Mouse (Mus musculus) neural tube, embryonic 12.5 days (tissue): ENCODE measurements around the gene Fam118a. TPM values are rescaled to one million over a fixed set of nuclear protein-coding genes. Genes with fewer than 3 reads are reported as not detected.
"Not testable (repeated sequence)": the region's sequence is repeated elsewhere in the genome, so short reads cannot be mapped to it uniquely, and the experiment has no call there.

ENCODE experiments used
- ATAC-seq: fragments of 200-750 bp; cut with Nextera tagmentation; 2 replicates; pipeline ENCODE4 v1.8.0; 2017; ENCODE audit warnings: low read depth, mild to moderate bottlenecking, moderate TSS enrichment, moderate library complexity; ENCODE audit not compliant: low FRiP score
- H3K27ac ChIP-seq: fragments of 300-500 bp; sonication (generic); 2 replicates; pipeline ENCODE4 v1.5.1; 2016
- H3K27me3 ChIP-seq: fragments of 300-500 bp; sonication (generic); replicated peaks from 2 replicates; pipeline ENCODE4 v1.6.1; 2016; ENCODE audit warnings: mild to moderate bottlenecking
- H3K36me3 ChIP-seq: fragments of 300-500 bp; sonication (generic); 2 replicates; pipeline ENCODE4 v1.6.1; 2016; ENCODE audit warnings: mild to moderate bottlenecking
- H3K4me1 ChIP-seq: fragments of 300-500 bp; sonication (generic); 2 replicates; pipeline ENCODE4 v1.6.1; 2016
- H3K4me2 ChIP-seq: fragments of 300-500 bp; sonication (generic); replicated peaks from 2 replicates; pipeline ENCODE4 v1.6.1; 2016; ENCODE audit warnings: mild to moderate bottlenecking
- H3K4me3 ChIP-seq: fragments of 300-500 bp; sonication (generic); 2 replicates; pipeline ENCODE4 v1.5.1; 2016
- H3K9ac ChIP-seq: fragments of 300-500 bp; sonication (generic); 2 replicates; pipeline ENCODE4 v1.6.1; 2016; ENCODE audit warnings: mild to moderate bottlenecking
- H3K9me3 ChIP-seq: fragments of 300-500 bp; sonication (generic); 2 replicates; pipeline ENCODE4 v1.6.1; 2016; ENCODE audit warnings: mild to moderate bottlenecking
- WGBS: fragments of 180-500 bp; shearing (Covaris S2); methylation state at CpG from one replicate; pipeline ENCODE4 v1.1.7; 2016; 5-methylcytosine and 5-hydroxymethylcytosine counted together
- polyA plus RNA-seq: library from polyadenylated mRNA; unstranded; fragments of >200 nt; fragmentation: Nextera tagmentation; extraction: Ambion mirVana; gene quantifications from 2 replicates; pipeline ENCODE4 v1.2.1, GENCODE M21; 2016

The Fam118a gene
- polyA plus RNA-seq, 1 experiment from 2014 or later, result 23.9 TPM

DNA sequence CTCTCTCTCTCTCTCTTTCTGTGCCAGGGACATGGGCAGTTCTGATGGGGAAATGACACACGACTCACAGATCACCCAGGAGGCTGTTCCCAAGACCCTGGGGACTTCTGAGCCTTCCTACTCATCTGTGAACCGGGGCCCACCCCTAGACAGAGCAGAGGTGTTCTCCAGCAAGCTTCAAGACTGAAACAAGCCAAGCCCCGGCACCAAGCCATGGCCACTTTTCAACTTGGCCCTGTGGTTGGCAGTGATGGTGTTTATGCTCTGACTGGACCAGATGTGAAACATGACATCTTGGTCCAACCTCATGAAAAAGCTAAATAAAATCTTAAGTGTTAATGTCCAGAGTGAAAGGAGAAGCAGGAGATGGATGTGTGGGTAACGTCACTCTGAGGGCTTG, 6.5 kb upstream of the Fam118a start:
- H3K4me3 ChIP-seq, result no peak overlapping the region
- H3K27ac ChIP-seq, result no peak overlapping the region
- ATAC-seq, result no peak
- no peaks in the 10 kb centered on the region for H3K9me3 ChIP-seq
- H3K9ac ChIP-seq, result no peak overlapping the region
- H3K4me1 ChIP-seq, result no peaks in the 10 kb centered on the region
- H3K27me3 ChIP-seq, result peaks cover 3% of the 10 kb centered on the region
- H3K4me2 ChIP-seq, result no peak overlapping the region
- H3K36me3 ChIP-seq, result no peaks in the 10 kb centered on the region
- WGBS, result 77% methylated on average over 4 of the region's 4 CpGs

DNA sequence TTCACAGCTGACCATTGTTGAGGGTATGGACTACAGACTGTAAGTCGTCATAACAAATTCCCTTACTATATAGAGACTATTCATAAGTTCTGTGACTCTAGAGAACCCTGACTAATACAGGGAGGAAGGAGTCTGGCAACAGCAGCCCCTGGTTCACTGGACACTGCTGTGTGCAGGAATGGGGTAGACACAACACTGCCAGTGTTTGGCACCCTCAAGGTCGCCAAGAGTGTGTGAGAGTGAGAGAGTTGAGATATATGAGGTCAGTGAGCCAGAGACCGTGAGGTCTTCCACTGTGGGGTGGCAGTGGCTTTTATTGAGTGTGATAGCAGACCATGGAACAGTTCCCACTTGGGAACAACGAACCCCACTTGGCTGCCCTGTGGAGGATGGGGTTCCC, 2.6 kb upstream of the Fam118a start:
- ATAC-seq, result no peak
- Histone ChIP-seq H3K9me3 (no peaks in the 10 kb centered on the region), H3K9ac (no peak overlapping the region), H3K4me3 (no peak overlapping the region), H3K36me3 (no peaks in the 10 kb centered on the region), H3K4me2 (no peak overlapping the region), H3K27ac (no peak overlapping the region), H3K27me3 (no peaks in the 10 kb centered on the region), H3K4me1 (no peaks in the 10 kb centered on the region)
- 83% methylated on average over 4 of the region's 4 CpGs for WGBS

DNA sequence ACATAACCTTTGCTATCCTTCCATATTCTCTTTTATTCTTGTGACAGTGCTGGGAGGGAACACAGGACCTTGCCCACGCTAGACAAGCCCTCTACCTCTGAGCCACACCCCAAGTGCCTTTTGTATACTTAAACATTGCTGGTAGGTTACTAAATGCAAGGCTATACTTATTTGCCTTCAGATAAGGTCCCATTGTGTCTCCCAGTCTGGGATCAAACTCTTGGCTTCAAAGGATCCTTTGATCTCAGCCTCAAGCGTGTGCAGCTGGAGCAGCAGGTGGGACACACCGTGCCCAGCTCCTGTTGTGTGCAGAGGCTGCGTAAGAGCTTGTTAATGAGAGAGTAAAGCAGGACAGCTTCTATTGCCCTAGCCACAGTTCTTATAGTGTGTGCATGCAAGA, 1.0 kb upstream of the Fam118a start:
- 35% methylated on average over 4 of the region's 4 CpGs for WGBS
- peaks cover 5% of the 10 kb centered on the region; the same call in 1 of the 2 replicates for H3K9me3 ChIP-seq
- no peaks in the 10 kb centered on the region for H3K4me1 ChIP-seq
- ATAC-seq, result no peak
- no peak overlapping the region for H3K4me3 ChIP-seq
- H3K27ac ChIP-seq, result no peak overlapping the region
- no peak overlapping the region for H3K9ac ChIP-seq
- no peaks in the 10 kb centered on the region for H3K36me3 ChIP-seq
- H3K4me2 ChIP-seq, result no peak overlapping the region
- H3K27me3 ChIP-seq, result no peaks in the 10 kb centered on the region

DNA sequence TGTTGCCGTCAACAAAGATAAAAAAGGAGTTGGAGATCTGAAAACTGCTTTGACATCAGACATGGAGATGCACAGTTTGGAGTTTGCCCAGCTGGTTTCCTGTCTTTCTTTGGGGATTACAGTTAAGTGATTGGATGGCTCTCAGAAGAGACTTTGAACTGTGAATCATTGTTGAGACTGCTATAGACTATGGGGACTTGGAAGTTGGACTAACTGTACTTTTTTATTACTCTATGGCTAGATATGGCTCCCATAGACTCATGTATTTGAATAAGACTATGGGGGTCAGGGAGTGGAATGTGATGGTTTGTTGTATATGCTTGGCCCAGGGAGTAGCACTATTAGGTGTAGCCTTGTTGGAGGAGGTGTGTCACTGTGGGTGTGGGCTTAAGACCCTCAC, 1.9 kb downstream of the Fam118a start:
- not testable (repeated sequence) for H3K4me3 ChIP-seq, H3K27ac ChIP-seq, H3K4me2 ChIP-seq, H3K4me1 ChIP-seq, H3K9ac ChIP-seq, H3K36me3 ChIP-seq, H3K9me3 ChIP-seq, H3K27me3 ChIP-seq, ATAC-seq
- whole genome bisulfite sequencing, result 93% methylated on average over 1 of the region's 1 CpGs

DNA sequence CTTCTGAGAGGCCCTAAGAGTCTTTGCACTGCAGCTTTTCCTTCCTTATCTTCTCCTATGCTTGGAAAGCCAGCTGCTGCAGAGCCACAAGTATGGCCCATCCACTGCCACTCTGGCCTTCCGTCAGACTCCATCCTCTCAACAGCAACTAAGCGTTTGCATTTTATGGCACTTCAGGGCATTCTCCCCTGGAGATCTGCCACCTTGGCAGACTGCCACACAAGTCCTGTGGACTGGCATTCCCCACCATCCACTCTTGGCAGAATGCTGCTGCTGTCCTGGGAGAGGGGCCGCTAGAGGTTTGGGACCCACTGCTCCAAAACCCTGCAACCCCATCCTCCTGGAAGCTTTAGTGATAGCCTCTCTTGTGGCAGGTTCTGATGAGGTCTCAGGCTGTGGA, 3.1 kb downstream of the Fam118a start:
- H3K27me3 ChIP-seq, result no peaks in the 10 kb centered on the region
- 84% methylated on average over 3 of the region's 3 CpGs for WGBS
- ATAC-seq, result no peak
- no peak overlapping the region for H3K4me3 ChIP-seq
- no peak overlapping the region for H3K4me2 ChIP-seq
- peaks cover 5% of the 10 kb centered on the region; the same call in 1 of the 2 replicates for H3K9me3 ChIP-seq
- no peak overlapping the region for H3K27ac ChIP-seq
- H3K9ac ChIP-seq, result no peak overlapping the region
- H3K36me3 ChIP-seq, result no peaks in the 10 kb centered on the region
- H3K4me1 ChIP-seq, result peaks cover 5% of the 10 kb centered on the region; the same call in 1 of the 2 replicates

DNA sequence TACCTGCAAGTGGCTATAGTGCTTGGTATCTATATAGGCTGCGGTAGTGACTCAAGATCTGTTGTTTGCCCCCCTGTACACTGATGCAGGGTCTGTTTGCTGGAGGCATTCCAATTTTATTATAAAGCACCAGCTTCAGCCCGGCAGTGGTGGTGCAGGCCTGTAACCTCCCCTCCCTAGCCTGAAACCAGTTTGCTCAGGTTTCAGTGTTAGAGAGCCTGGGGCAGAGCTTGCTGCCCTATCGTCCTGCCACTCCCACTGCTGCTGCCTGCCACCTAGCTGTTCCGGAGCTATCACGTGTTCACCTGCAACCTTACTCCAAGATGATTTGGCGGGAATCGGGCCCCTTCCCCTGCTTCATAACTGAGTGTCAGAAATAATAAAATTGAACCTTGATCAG, 5.2 kb downstream of the Fam118a start:
- not testable (repeated sequence) for H3K27ac ChIP-seq, H3K4me3 ChIP-seq, ATAC-seq, H3K9ac ChIP-seq, H3K27me3 ChIP-seq, H3K4me2 ChIP-seq, H3K36me3 ChIP-seq, H3K9me3 ChIP-seq
- 50% methylated on average over 7 of the region's 7 CpGs for WGBS
- peaks cover 18% of the 10 kb centered on the region for H3K4me1 ChIP-seq

DNA sequence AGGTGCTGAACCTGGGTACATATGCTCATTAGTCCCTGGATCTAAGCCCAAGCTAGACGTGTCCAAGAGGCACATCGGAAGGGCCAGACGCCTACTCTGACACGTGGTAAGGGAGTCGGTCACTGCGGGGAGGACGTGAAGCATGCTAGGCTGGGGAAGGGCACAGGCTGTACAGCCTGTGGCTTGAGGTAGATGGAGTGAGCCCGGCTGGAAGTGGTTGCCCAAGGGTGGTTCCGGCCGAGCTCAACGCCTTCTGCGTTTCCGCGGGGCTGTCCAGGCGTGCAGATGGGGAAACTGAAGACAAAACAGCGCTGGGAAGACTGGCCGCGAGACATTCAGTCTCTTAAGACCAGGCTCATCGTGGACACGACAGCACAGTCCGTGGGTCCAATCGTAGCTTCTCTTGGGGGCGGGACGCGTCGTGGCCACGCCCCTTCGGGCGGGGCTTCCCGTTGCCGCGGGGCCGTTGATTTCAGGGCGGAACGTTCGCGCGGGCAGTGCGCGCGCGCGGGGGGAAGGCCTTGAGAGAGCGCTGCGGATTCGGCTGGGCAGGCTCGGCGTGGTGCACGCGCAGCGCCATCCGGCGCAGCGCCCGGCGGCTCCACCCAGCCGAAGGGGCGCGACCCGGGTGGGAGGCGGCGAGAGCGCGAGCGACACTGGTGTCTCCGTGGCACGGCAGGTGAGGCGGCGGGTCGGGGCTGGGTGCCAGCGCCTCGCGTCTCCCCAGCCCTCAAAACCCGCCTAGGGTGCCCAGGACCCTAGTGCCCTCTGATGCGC, 8.0 kb downstream of the Fam118a start:
- H3K4me2 ChIP-seq, result peak overlapping the region; percentile 89

DNA sequence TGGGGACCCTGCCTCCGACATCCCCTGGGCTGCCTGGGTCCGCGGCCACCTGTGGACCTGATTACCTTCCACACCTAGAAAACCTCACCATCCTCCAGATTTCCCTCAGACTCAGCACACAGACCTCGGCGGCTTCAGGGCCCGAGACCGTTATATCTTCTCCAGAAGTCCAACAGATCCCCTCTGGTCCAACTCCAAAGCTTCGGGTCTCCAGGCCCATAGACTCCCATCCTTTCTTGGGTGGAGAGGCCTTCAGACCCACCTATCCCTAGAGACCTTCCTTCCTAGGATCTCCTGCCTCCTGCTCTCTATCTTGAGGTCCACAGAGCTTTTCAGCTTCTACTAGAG, 8.6 kb downstream of the Fam118a start:
- Histone ChIP-seq H3K4me2 (peak overlapping the region; percentile 89), H3K27me3 (no peaks in the 10 kb centered on the region), H3K4me3 (peak overlapping the region; percentile 76), H3K36me3 (no peaks in the 10 kb centered on the region), H3K9ac (peak overlapping the region; percentile 72), H3K9me3 (peaks cover 3% of the 10 kb centered on the region; the same call in 1 of the 2 replicates), H3K27ac (no peak overlapping the region), H3K4me1 (peaks cover 20% of the 10 kb centered on the region)
- WGBS, result 3% methylated on average over 8 of the region's 8 CpGs
- ATAC-seq, result no peak; the same call in 1 of the 2 replicates

More for the DNA sequence above, 8.0 kb downstream of the Fam118a start:
- under 1% methylated on average over 75 of the region's 75 CpGs for WGBS
- H3K27ac ChIP-seq, result no peak overlapping the region
- peaks cover 18% of the 10 kb centered on the region for H3K4me1 ChIP-seq
- H3K9me3 ChIP-seq, result peaks cover 5% of the 10 kb centered on the region; the same call in 1 of the 2 replicates
- peak overlapping the region; percentile 76 for H3K4me3 ChIP-seq
- peak; percentile 95 for ATAC-seq
- no peaks in the 10 kb centered on the region for H3K36me3 ChIP-seq
- H3K27me3 ChIP-seq, result no peaks in the 10 kb centered on the region
- H3K9ac ChIP-seq, result peak overlapping the region; percentile 72

DNA sequence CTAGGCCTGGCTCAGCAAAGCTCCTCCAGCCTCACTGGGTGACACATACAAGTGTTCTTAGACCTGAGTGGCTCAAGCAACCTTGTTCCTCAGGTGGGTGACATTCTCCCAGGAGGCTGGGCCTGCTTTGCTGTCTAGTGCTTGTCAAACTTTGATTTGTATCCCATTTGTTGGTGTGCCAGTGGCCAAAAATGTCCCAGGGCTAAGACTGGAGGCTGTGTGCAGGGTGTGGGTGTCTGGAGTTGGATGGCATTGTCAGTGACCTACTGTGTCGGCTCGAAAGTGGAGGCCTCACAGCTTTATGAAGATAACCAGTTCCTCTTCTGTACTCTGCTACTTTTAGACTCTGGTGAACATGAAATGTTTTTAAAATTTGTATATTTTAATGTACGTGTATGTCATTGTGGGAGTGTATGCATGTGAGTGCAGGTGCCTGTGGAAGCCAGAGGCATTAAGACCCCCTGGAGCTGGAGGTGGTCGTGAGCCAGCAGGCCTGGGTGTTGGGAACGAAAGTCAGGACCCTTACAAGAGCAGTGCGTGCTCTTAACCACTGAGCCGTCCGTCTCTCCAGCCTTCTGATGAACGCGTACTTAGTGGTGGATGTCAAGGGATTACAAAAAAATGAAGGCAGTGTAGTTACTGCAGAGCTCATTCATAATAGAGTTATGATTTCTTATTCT, 12.9 kb downstream of the Fam118a start:
- H3K9ac ChIP-seq, result no peak overlapping the region
- no peak overlapping the region for H3K4me2 ChIP-seq
- no peak overlapping the region for H3K27ac ChIP-seq
- peaks cover 5% of the 10 kb centered on the region for H3K36me3 ChIP-seq
- 85% methylated on average over 10 of the region's 10 CpGs for WGBS
- no peak overlapping the region for H3K4me3 ChIP-seq
- H3K27me3 ChIP-seq, result no peaks in the 10 kb centered on the region
- ATAC-seq, result no peak
- no peaks in the 10 kb centered on the region for H3K9me3 ChIP-seq
- H3K4me1 ChIP-seq, result peaks cover 27% of the 10 kb centered on the region

DNA sequence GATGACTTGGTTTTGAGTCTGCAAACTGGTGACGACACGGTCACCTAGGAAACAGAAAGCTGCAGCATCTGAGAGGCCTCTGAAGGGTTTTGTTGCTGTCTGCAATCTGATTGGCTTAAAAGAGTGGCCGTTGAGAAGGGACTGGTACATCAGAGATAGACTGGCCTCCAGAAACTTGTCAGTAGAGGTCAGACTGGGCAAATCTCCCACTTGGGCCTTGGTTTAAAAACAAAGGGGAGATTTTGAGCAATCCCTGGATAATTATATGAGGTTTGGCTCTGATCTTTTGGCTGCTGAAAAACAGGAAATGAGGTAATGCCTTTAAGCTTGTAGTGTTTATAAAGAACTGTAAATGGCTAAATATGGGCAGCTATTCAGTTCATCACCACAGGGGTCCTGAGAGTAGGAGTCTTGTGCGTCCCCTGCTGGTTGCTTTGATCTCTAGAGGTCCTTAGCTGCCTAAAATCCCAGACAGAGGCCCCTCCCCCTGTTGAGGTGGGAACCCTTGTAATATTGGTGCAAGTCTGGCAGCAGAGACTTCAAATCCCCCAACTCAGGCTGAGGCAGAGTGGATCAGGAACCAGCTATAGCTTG, 13.7 kb downstream of the Fam118a start:
- Histone ChIP-seq H3K27me3 (no peaks in the 10 kb centered on the region), H3K4me2 (0 out of 2 replicates have a peak overlapping the region, but pooled peaks have one; percentile 18), H3K9me3 (no peaks in the 10 kb centered on the region), H3K36me3 (peaks cover 12% of the 10 kb centered on the region), H3K9ac (no peak overlapping the region), H3K27ac (no peak overlapping the region), H3K4me3 (no peak overlapping the region), H3K4me1 (peaks cover 23% of the 10 kb centered on the region)
- ATAC-seq, result peak; percentile 58; the same call in 1 of the 2 replicates
- WGBS, result 8% methylated on average over 4 of the region's 4 CpGs

DNA sequence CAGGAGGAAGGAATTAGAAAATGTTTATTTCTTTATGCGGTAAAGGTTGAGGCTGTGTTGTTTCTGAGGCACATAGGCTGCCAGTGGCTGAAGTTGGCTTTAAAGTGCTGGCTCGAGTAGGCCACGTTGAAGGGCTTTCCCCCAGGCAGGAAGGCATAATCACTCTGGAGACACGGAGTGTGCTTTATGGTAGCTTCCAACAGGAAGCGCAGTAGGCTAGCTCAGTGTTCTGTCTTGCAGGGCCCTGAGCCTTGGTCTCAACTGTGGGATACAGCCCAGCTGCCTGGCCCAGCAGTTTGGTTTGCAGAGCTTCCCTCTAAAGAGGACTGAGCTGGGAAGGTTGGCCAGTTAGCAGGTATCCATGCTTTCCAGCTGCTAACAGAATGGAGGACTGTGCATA, 14.4 kb downstream of the Fam118a start:
- ATAC-seq, result no peak
- WGBS, result 46% methylated on average over 5 of the region's 5 CpGs
- H3K9ac ChIP-seq, result no peak overlapping the region

DNA sequence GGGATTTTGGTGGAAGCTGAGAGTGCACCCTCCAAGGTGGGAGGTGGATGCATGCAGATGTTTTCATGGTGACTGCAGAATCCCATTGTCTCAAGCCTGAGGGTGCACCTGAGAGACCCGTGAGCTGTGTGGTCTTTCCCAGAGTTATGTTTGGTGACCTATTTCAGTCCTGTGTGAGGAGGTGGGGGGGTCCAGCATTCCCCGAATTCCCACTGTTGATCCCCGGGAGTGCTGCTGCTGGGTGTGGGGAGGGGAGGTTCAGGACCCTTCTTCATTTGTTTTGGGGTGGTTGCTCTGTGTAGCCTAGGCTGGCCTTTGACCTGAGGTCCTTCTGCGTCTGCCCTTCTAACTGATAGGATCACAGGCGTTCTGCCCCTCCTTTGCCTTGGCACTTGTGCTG, 15.0 kb downstream of the Fam118a start:
- Histone ChIP-seq H3K4me3 (no peak overlapping the region), H3K9me3 (no peaks in the 10 kb centered on the region), H3K36me3 (peaks cover 24% of the 10 kb centered on the region), H3K9ac (0 out of 2 replicates have a peak overlapping the region, but pooled peaks have one; percentile 17), H3K27ac (no peak overlapping the region), H3K4me1 (peaks cover 14% of the 10 kb centered on the region), H3K27me3 (no peaks in the 10 kb centered on the region), H3K4me2 (no peak overlapping the region; the same call in 1 of the 2 replicates)
- ATAC-seq, result no peak
- WGBS, result 87% methylated on average over 5 of the region's 5 CpGs

More for the DNA sequence above, 14.4 kb downstream of the Fam118a start:
- no peak overlapping the region for H3K4me3 ChIP-seq
- H3K27ac ChIP-seq, result 0 out of 2 replicates have a peak overlapping the region, but pooled peaks have one; percentile 7
- no peaks in the 10 kb centered on the region for H3K27me3 ChIP-seq
- H3K4me2 ChIP-seq, result peak overlapping the region; percentile 18; the same call in 1 of the 2 replicates
- peaks cover 19% of the 10 kb centered on the region for H3K36me3 ChIP-seq
- H3K9me3 ChIP-seq, result no peaks in the 10 kb centered on the region
- H3K4me1 ChIP-seq, result peaks cover 16% of the 10 kb centered on the region
